Mouse (Mus musculus): ENCODE measurements around the gene Adh5.
A peak's percentile ranks its signal among the peaks of the same experiment; 100 is the strongest.

Gene Adh5

GRCm38 (mm10) chr3:138442612-138443464 lies at the start of gene Adh5:
Gene Adh5 (plus strand): TSS chr3:138443093.
- DNase-seq (ENCODE audit: low read depth), result peak; percentile 97

GRCm38 (mm10) chr3:138404872-138405271 lies 38.0 kb upstream of the Adh5 start:
- DNase-seq (ENCODE audit: low read depth), result no peak

GRCm38 (mm10) chr3:138405341-138405740 lies 37.6 kb upstream of the Adh5 start:
- peak; percentile 81 for DNase-seq (ENCODE audit: low read depth)

GRCm38 (mm10) chr3:138405840-138406239 lies 37.1 kb upstream of the Adh5 start:
- no peak for DNase-seq (ENCODE audit: low read depth)

- DNase-seq (ENCODE audit: low read depth), result no peak
These were observed 35.0 kb upstream of the Adh5 start for GRCm38 (mm10) chr3:138407920-138408319.

- no peak for DNase-seq (ENCODE audit: low read depth)
These were observed 33.3 kb upstream of the Adh5 start for GRCm38 (mm10) chr3:138409585-138409984.

GRCm38 (mm10) chr3:138410211-138410610 lies 32.7 kb upstream of the Adh5 start:
- no peak for DNase-seq (ENCODE audit: low read depth)

- no peak for DNase-seq (ENCODE audit: low read depth)
These were observed 27.7 kb upstream of the Adh5 start, which contains the start of gene Adh4 for GRCm38 (mm10) chr3:138415121-138415690. Gene Adh4 (plus strand): TSS chr3:138415466.

- no peak for DNase-seq (ENCODE audit: low read depth)
These were observed 23.5 kb upstream of the Adh5 start for GRCm38 (mm10) chr3:138419369-138419768.

- DNase-seq (ENCODE audit: low read depth), result no peak
These were observed 22.5 kb upstream of the Adh5 start for GRCm38 (mm10) chr3:138420385-138420784.

- no peak for DNase-seq (ENCODE audit: low read depth)
These were observed 19.2 kb upstream of the Adh5 start for GRCm38 (mm10) chr3:138423664-138424063.

- no peak for DNase-seq (ENCODE audit: low read depth)
These were observed 18.6 kb upstream of the Adh5 start for GRCm38 (mm10) chr3:138424247-138424646.

- peak; percentile 13 for DNase-seq (ENCODE audit: low read depth)
These were observed 12.4 kb upstream of the Adh5 start for GRCm38 (mm10) chr3:138430360-138430976.

- peak; percentile 73 for DNase-seq (ENCODE audit: low read depth)
These were observed 11.1 kb upstream of the Adh5 start for GRCm38 (mm10) chr3:138431835-138432234.

- DNase-seq (ENCODE audit: low read depth), result no peak
These were observed 4.2 kb upstream of the Adh5 start for GRCm38 (mm10) chr3:138438716-138439115.

GRCm38 (mm10) chr3:138442203-138442602 lies 690 bp upstream of the Adh5 start:
- DNase-seq (ENCODE audit: low read depth), result no peak

- no peak for DNase-seq (ENCODE audit: low read depth)
These were observed 525 bp downstream of the Adh5 start for GRCm38 (mm10) chr3:138443465-138443771.

GRCm38 (mm10) chr3:138448077-138448860 lies 5.4 kb downstream of the Adh5 start:
- no peak for DNase-seq (ENCODE audit: low read depth)

GRCm38 (mm10) chr3:138452169-138452568 lies 9.3 kb downstream of the Adh5 start:
- no peak for DNase-seq (ENCODE audit: low read depth)

GRCm38 (mm10) chr3:138454234-138454633 lies 11.3 kb downstream of the Adh5 start:
- peak; percentile 46 for DNase-seq (ENCODE audit: low read depth)

- peak; percentile 24 for DNase-seq (ENCODE audit: low read depth)
These were observed 12.0 kb downstream of the Adh5 start for GRCm38 (mm10) chr3:138454711-138455435.

- DNase-seq (ENCODE audit: low read depth), result no peak
These were observed 15.5 kb downstream of the Adh5 start for GRCm38 (mm10) chr3:138458441-138458840.
